Mouse (Mus musculus): Measurements from ENCODE around the gene Fam217b.

DNA sequence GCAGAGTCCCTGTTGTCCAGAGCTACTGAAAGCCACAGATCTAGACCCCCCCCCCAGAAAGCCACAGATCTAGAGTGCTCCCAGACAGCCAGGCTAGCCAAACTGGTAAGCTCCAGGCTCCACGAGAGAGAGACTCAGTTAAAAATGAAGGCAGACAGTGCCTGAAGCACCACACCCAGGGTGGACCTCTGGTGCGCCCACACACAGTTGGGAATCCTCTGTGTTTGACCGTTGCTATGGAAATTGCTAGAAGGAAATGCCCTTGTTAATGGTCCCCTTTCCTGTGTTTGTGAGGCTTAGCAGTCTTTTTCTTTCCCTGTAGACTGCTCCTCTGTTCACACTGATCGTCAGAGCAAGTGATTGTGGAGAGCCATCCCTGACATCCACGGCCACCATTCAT lies 46.0 kb downstream of the Fam217b start:
- TF ChIP-seq POLR2A (IDR thresholded peaks at IDR 0.05; ENCODE audit: extremely low read depth, insufficient read depth, low read length): no peak
- no peak for TF ChIP-seq CTCF (IDR thresholded peaks at IDR 0.05; ENCODE audit: low read depth, low read length)

Measured in liver, adult 2 months (tissue).